Mouse (Mus musculus): ENCODE measurements around the gene Rab3c. TPM values are rescaled to one million over a fixed set of nuclear protein-coding genes. Genes with fewer than 3 reads are reported as not detected.

The Rab3c gene
- total and polyA plus RNA-seq, 3 experiments, result not detected

DNA sequence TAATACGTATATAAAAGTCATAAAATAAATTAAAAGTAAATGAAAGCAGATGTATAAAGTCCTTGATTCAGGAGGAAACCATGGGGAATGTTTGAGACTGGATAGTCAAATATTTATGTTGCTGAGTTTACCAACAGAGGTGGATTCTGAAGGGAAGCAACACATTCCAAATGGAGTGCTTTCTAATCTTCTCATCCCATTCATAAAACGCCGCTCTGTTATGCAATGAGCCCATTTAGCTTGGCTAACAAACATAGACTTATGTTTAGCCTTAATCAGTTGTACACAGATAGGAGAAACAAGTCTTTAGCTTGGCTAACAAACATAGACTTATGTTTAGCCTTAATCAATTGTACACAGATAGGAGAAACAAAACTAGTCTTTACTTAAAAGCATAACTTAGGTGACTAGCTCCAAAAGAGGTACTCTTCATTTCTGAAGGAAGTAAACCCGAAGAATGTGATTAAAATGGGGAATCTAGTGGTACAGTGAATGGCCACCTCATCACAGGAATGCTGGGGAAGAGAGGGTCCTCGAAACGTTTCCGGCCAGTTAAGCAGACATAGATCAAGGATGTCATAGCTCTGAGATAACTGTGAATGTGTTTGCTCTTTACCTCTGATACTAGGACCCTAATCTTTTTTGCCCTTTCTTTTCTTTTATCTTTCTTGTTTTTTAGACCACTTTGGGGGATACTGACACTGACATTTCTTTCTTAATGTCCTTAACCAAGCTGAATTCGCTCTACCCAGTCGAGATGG is 1.6 kb downstream of the Rab3c start:
- H3K27me3 ChIP-seq (replicated peaks), result no peaks in the 10 kb centered on the region
- DNase-seq (ENCODE audit: extremely low read depth), result no peak
- peaks cover 15% of the 10 kb centered on the region for H3K9me3 ChIP-seq (replicated peaks; ENCODE audit: low read length)
- no peak overlapping the region for H3K4me2 ChIP-seq (ENCODE audit: insufficient read depth, low read depth, poor library complexity, severe bottlenecking)
- H3K4me1 ChIP-seq (ENCODE audit: control insufficient read depth in 1 of 2, insufficient read depth in 2 of 2), result no peaks in the 10 kb centered on the region
- no peaks in the 10 kb centered on the region for H3K79me2 ChIP-seq (replicated peaks; ENCODE audit: control insufficient read depth, extremely low read depth, insufficient read depth, poor library complexity, severe bottlenecking)
- in situ Hi-C loops (cut with MboI; ENCODE audit: low pct_ligation_motif_present, low pct_unique_long_range_greater_than_20kb, low sequenced_read_pairs) (no loop called here), dilution Hi-C loops (cut with MboI; ENCODE audit: extremely low pct_ligation_motif_present, extremely low pct_unique_long_range_greater_than_20kb, low sequenced_read_pairs) (no loop called here)
- no peak for TF ChIP-seq MAZ (IDR thresholded peaks at IDR 0.05; ENCODE audit: low read depth, low read length)
- TF ChIP-seq HCFC1 (IDR thresholded peaks at IDR 0.05; ENCODE audit: low read depth, low read length), result no peak
- no peak for TF ChIP-seq TBP (conservative IDR thresholded peaks at IDR 0.05; ENCODE audit: low read depth, low read length)
- no peak for TF ChIP-seq MAFK (IDR thresholded peaks at IDR 0.05; ENCODE audit: insufficient replicate concordance, low read length)
- TF ChIP-seq ZMIZ1 (IDR thresholded peaks at IDR 0.05; ENCODE audit: low read depth, low read length), result no peak
- TF ChIP-seq ZNF384 (IDR thresholded peaks at IDR 0.05; ENCODE audit: low read depth, low read length), result no peak
- TF ChIP-seq SIN3A (IDR thresholded peaks at IDR 0.05; ENCODE audit: low read length), result no peak
- TF ChIP-seq USF1 (IDR thresholded peaks at IDR 0.05; ENCODE audit: low read depth, low read length), result no peak
- TF ChIP-seq USF2 (conservative IDR thresholded peaks at IDR 0.05; ENCODE audit: low read depth, low read length), result no peak
- TF ChIP-seq E2F4 (IDR thresholded peaks at IDR 0.05; ENCODE audit: insufficient replicate concordance, low read depth, low read length), result no peak
- no peak for TF ChIP-seq RCOR1 (conservative IDR thresholded peaks at IDR 0.05; ENCODE audit: low read depth, low read length)
- no peak overlapping the region for H3K9ac ChIP-seq (ENCODE audit: insufficient read depth, low read depth)
- H3K4me3 ChIP-seq (replicated peaks in 1 of 3; ENCODE audit: low read depth in 2 of 3, low read length in 2 of 3, poor library complexity in 1 of 3), result no peak overlapping the region
- no peak overlapping the region for H3K27ac ChIP-seq (ENCODE audit: insufficient read depth, low read depth)
- H3K36me3 ChIP-seq (replicated peaks in 1 of 2; ENCODE audit: control insufficient read depth in 1 of 2, insufficient read depth in 1 of 2, low read length in 1 of 2), result no peaks in the 10 kb centered on the region

- H3K27me3 ChIP-seq (replicated peaks), result no peaks in the 10 kb centered on the region
- H3K9ac ChIP-seq (ENCODE audit: insufficient read depth, low read depth), result no peak overlapping the region
- H3K4me2 ChIP-seq (ENCODE audit: insufficient read depth, low read depth, poor library complexity, severe bottlenecking), result no peak overlapping the region
- TF ChIP-seq ZKSCAN1 (IDR thresholded peaks at IDR 0.05; ENCODE audit: borderline replicate concordance, low read depth, low read length), result no peak
- no peak for TF ChIP-seq HCFC1 (IDR thresholded peaks at IDR 0.05; ENCODE audit: low read depth, low read length)
- TF ChIP-seq ZNF384 (IDR thresholded peaks at IDR 0.05; ENCODE audit: low read depth, low read length), result no peak
- no peak for TF ChIP-seq MYC (IDR thresholded peaks at IDR 0.05; ENCODE audit: low read depth, low read length)
- TF ChIP-seq ELF1 (IDR thresholded peaks at IDR 0.05; ENCODE audit: low read depth, low read length), result no peak
- TF ChIP-seq SIN3A (IDR thresholded peaks at IDR 0.05; ENCODE audit: low read length), result no peak
- no peak for TF ChIP-seq EP300 (IDR thresholded peaks at IDR 0.05; ENCODE audit: low read length)
- TF ChIP-seq USF2 (conservative IDR thresholded peaks at IDR 0.05; ENCODE audit: low read depth, low read length), result no peak
- no peak for TF ChIP-seq BHLHE40 (IDR thresholded peaks at IDR 0.05; ENCODE audit: low read depth, low read length)
- no peak for TF ChIP-seq MAX (IDR thresholded peaks at IDR 0.05; ENCODE audit: low read length)
- TF ChIP-seq KAT2A (IDR thresholded peaks at IDR 0.05; ENCODE audit: insufficient replicate concordance, low read length), result no peak
- TF ChIP-seq NRF1 (IDR thresholded peaks at IDR 0.05; ENCODE audit: low read depth, low read length), result no peak
- no peak for TF ChIP-seq RAD21 (IDR thresholded peaks at IDR 0.05; ENCODE audit: low read depth, low read length)
- no peak for TF ChIP-seq CHD1 (IDR thresholded peaks at IDR 0.05; ENCODE audit: low read depth, low read length)
- TF ChIP-seq E2F4 (IDR thresholded peaks at IDR 0.05; ENCODE audit: insufficient replicate concordance, low read depth, low read length), result no peak
- TF ChIP-seq UBTF (IDR thresholded peaks at IDR 0.05; ENCODE audit: low read depth, low read length), result no peak
- TF ChIP-seq TBP (conservative IDR thresholded peaks at IDR 0.05; ENCODE audit: low read depth, low read length), result no peak
- H3K27ac ChIP-seq (ENCODE audit: insufficient read depth, low read depth), result no peak overlapping the region
- no peaks in the 10 kb centered on the region for H3K36me3 ChIP-seq (replicated peaks in 1 of 2; ENCODE audit: control insufficient read depth in 1 of 2, insufficient read depth in 1 of 2, low read length in 1 of 2)
- dilution Hi-C loops (cut with MboI; ENCODE audit: extremely low pct_ligation_motif_present, extremely low pct_unique_long_range_greater_than_20kb, low sequenced_read_pairs), result no loop called here
- DNase-seq (ENCODE audit: extremely low read depth), result no peak
- peaks cover 11% of the 10 kb centered on the region for H3K9me3 ChIP-seq (replicated peaks; ENCODE audit: low read length)
- H3K79me2 ChIP-seq (replicated peaks; ENCODE audit: control insufficient read depth, extremely low read depth, insufficient read depth, poor library complexity, severe bottlenecking), result no peaks in the 10 kb centered on the region
- no peak overlapping the region for H3K4me3 ChIP-seq (replicated peaks in 1 of 3; ENCODE audit: low read depth in 2 of 3, low read length in 2 of 3, poor library complexity in 1 of 3)
- no peaks in the 10 kb centered on the region for H3K4me1 ChIP-seq (ENCODE audit: control insufficient read depth in 1 of 2, insufficient read depth in 2 of 2)
- in situ Hi-C loops (cut with MboI; ENCODE audit: low pct_ligation_motif_present, low pct_unique_long_range_greater_than_20kb, low sequenced_read_pairs), result no loop called here
Observed at GRCm38 (mm10) chr13:110277709-110278108, 3.1 kb downstream of the Rab3c start.
